Mouse (Mus musculus) spleen, postnatal 4 days (tissue): Measurements from ENCODE around the gene Gm15557.

Source experiments
- DNase-seq, 2 experiments: peaks; one replicate each; pipeline ENCODE4 v3.0.0; 2022; ENCODE audit warnings: low spot score in 2 of 2

Gm15557 gene

GRCm38 (mm10) chr2:155949362-155949761, 8.8 kb downstream of the Gm15557 start:
- DNase-seq, result no peak

- DNase-seq, result peak in 1 of 2 experiments; percentile 42
These were observed 11.5 kb downstream of the Gm15557 start for GRCm38 (mm10) chr2:155952006-155952405.

- peak; percentile 93 to 95 for DNase-seq
These were observed 15.9 kb downstream of the Gm15557 start, which contains the start of gene Cep250 for GRCm38 (mm10) chr2:155956134-155957059. TSS of gene Cep250 (plus strand) at chr2:155956458.

- no peak for DNase-seq
These were observed 19.5 kb downstream of the Gm15557 start for GRCm38 (mm10) chr2:155959981-155960380.

GRCm38 (mm10) chr2:155961862-155962261, 21.3 kb downstream of the Gm15557 start:
- DNase-seq, result peak; percentile 47 to 70

GRCm38 (mm10) chr2:155962991-155963390, 22.5 kb downstream of the Gm15557 start:
- DNase-seq, result no peak

- DNase-seq, result no peak
These were observed 32.8 kb downstream of the Gm15557 start for GRCm38 (mm10) chr2:155973348-155973747.

- peak in 1 of 2 experiments; percentile 71 for DNase-seq
These were observed 33.7 kb downstream of the Gm15557 start for GRCm38 (mm10) chr2:155974087-155974731.

GRCm38 (mm10) chr2:155979328-155979991, 38.9 kb downstream of the Gm15557 start:
- peak; percentile 55 to 74 for DNase-seq

GRCm38 (mm10) chr2:155985776-155986175, 45.2 kb downstream of the Gm15557 start:
- no peak for DNase-seq

GRCm38 (mm10) chr2:155987131-155987530, 46.6 kb downstream of the Gm15557 start:
- DNase-seq, result no peak

GRCm38 (mm10) chr2:155989085-155989484, 48.6 kb downstream of the Gm15557 start:
- peak; percentile 75 to 80 for DNase-seq

- DNase-seq, result peak in 1 of 2 experiments; percentile 67
These were observed 50.6 kb downstream of the Gm15557 start for GRCm38 (mm10) chr2:155991151-155991550.

- DNase-seq, result peak; percentile 77 to 85
These were observed 51.4 kb downstream of the Gm15557 start for GRCm38 (mm10) chr2:155991863-155992321.
